Mouse (Mus musculus) heart, embryonic 16.5 days (tissue): Measurements from ENCODE around the gene B4galnt4. TPM values are rescaled to one million over a fixed set of nuclear protein-coding genes. Genes with fewer than 3 reads are reported as not detected.

Experiments
- polyA plus RNA-seq: library from polyadenylated mRNA; unstranded; fragments of >200 nt; fragmentation: Nextera tagmentation; extraction: Ambion mirVana; gene quantifications from 2 replicates; pipeline ENCODE4 v1.2.1, GENCODE M21; 2015

Gene B4galnt4
- polyA plus RNA-seq, 1 experiment from 2014 or later, result 0.97 TPM

Other genes with a start within 250 kb of the B4galnt4 start
- gene Zfp941, start 238.9 kb upstream of the B4galnt4 start, polyA plus RNA-seq, result 0.74 and 0.93 TPM in 2 replicates
- gene Urah, start 226.1 kb upstream of the B4galnt4 start, polyA plus RNA-seq, result 1.0 and 1.1 TPM in 2 replicates
- 0.62 and 0.84 TPM in 2 replicates for gene Scgb1c1, start 215.6 kb upstream of the B4galnt4 start, polyA plus RNA-seq
- not detected in 2 replicates for gene Odf3, start 213.3 kb upstream of the B4galnt4 start, polyA plus RNA-seq
- not detected in 2 replicates for gene Gm45785, start 204.8 kb upstream of the B4galnt4 start, polyA plus RNA-seq
- 43.7 and 50.4 TPM in 2 replicates for gene Ric8a, start 204.1 kb upstream of the B4galnt4 start, polyA plus RNA-seq
- gene Bet1l, start 203.5 kb upstream of the B4galnt4 start, polyA plus RNA-seq, result 31.6 and 39.5 TPM in 2 replicates
- gene Psmd13, start 179.1 kb upstream of the B4galnt4 start, polyA plus RNA-seq, result 181 and 189 TPM in 2 replicates
- gene Sirt3, start 178.8 kb upstream of the B4galnt4 start, polyA plus RNA-seq, result 65.4 and 71.2 TPM in 2 replicates
- gene Cox8b, start 160.7 kb upstream of the B4galnt4 start, polyA plus RNA-seq, result 467 and 515 TPM in 2 replicates
- 0.82 and 1.6 TPM in 2 replicates for gene Nlrp6, start 140.2 kb upstream of the B4galnt4 start, polyA plus RNA-seq
- gene Pgghg, start 119.7 kb upstream of the B4galnt4 start, polyA plus RNA-seq, result 12.2 and 12.4 TPM in 2 replicates
- gene Ifitm5, start 110.8 kb upstream of the B4galnt4 start, polyA plus RNA-seq, result 1.3 and 1.6 TPM in 2 replicates
- gene Gm45717, start 105.2 kb upstream of the B4galnt4 start, polyA plus RNA-seq, result 0.66 TPM in 1 of 2 replicates, not detected in the other
- gene Ifitm2, start 105.1 kb upstream of the B4galnt4 start, polyA plus RNA-seq, result 525 and 571 TPM in 2 replicates
- gene Ifitm1, start 93.9 kb upstream of the B4galnt4 start, polyA plus RNA-seq, result 24.0 and 34.8 TPM in 2 replicates
- gene Ifitm3, start 50.3 kb upstream of the B4galnt4 start, polyA plus RNA-seq, result 157 and 218 TPM in 2 replicates
- 1.0 and 1.3 TPM in 2 replicates for gene Ifitm6, start 43.2 kb upstream of the B4galnt4 start, polyA plus RNA-seq
- gene Gm17387, start 32.0 kb upstream of the B4galnt4 start, polyA plus RNA-seq, result not detected in 2 replicates
- 4.1 and 5.2 TPM in 2 replicates for gene Pkp3, start 17.1 kb downstream of the B4galnt4 start, polyA plus RNA-seq
- 7.4 and 8.5 TPM in 2 replicates for gene Sigirr, start 39.5 kb downstream of the B4galnt4 start, polyA plus RNA-seq
- 0.49 and 1.00 TPM in 2 replicates for gene Ano9, start 56.7 kb downstream of the B4galnt4 start, polyA plus RNA-seq
- 56.1 and 63.9 TPM in 2 replicates for gene Ptdss2, start 61.3 kb downstream of the B4galnt4 start, polyA plus RNA-seq
- gene Rnh1, start 111.8 kb downstream of the B4galnt4 start, polyA plus RNA-seq, result 96.9 and 111 TPM in 2 replicates
- 59.5 and 92.1 TPM in 2 replicates for gene Hras, start 132.9 kb downstream of the B4galnt4 start, polyA plus RNA-seq
- gene Lrrc56, start 133.1 kb downstream of the B4galnt4 start, polyA plus RNA-seq, result 3.0 and 4.1 TPM in 2 replicates
- gene Lmntd2, start 153.0 kb downstream of the B4galnt4 start, polyA plus RNA-seq, result 0.54 and 0.76 TPM in 2 replicates
- gene Rassf7, start 154.8 kb downstream of the B4galnt4 start, polyA plus RNA-seq, result 16.1 and 17.2 TPM in 2 replicates
- 43.5 and 50.7 TPM in 2 replicates for gene Phrf1, start 167.7 kb downstream of the B4galnt4 start, polyA plus RNA-seq
- 4.7 and 9.1 TPM in 2 replicates for gene Irf7, start 205.4 kb downstream of the B4galnt4 start, polyA plus RNA-seq
- 1.6 TPM in 1 of 2 replicates, not detected in the other for gene Cdhr5, start 215.7 kb downstream of the B4galnt4 start, polyA plus RNA-seq
- 2.1 and 2.8 TPM in 2 replicates for gene Sct, start 218.0 kb downstream of the B4galnt4 start, polyA plus RNA-seq
- gene Drd4, start 230.9 kb downstream of the B4galnt4 start, polyA plus RNA-seq, result 0.05 and 0.13 TPM in 2 replicates